Mouse (Mus musculus) urinary bladder, postnatal 25 days (tissue): ENCODE measurements around the gene Nrcam.
"Not testable (repeated sequence)": the region's sequence is repeated elsewhere in the genome, so short reads cannot be mapped to it uniquely, and the experiment has no call there.

Experiments
- DNase-seq: peaks from one replicate; pipeline ENCODE4 v3.0.0; 2022; ENCODE audit warnings: low spot score

Nrcam gene

DNA sequence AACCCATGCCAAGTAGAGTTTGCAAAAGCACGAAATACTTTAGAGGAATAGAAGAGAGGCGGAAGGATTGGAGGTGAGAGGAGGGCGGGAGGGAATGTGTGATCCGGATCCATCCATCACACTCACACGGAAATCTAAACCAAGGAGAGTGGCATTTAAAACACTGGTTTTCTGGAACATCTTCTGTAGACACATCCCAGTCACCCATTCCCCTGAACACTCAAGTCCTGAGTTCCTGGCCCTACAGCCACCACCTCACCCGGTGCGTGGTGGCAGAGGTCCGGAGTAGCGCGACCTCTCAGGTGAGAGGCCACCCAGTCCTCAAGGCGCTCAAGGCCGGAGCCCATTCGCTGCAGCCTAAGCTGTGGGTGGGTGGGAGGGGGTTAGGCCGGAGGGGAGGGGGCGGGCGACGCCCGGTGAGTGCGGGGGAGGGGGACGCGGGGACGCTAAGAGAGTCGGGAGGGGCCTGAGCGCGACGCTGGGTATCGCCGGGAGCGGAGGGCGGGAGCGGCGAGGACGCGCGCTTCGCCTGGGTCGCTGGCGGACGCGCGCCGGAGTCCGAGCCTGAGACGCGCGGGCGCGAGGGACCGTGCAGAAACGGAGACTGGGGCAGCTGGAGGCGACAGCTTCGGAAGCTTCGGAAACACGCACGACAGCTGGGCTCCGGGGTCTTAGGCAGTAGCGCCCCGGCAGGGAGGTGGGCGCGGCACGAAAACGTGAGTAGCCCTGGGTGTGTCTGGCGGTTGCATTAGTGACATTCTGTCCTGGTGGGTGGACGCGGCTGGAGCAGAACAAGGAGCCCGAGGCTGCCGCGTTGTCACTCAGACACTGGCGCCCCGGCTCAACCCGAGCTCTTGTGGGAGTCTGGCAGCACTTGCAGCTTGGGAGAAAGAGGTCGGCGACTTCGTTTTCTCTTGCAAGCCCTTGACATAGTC is at the start of gene Nrcam:
TSS of gene Nrcam (plus strand) at position 505 of the 935 bp plus-strand sequence.
- peak; percentile 4 for DNase-seq

- not testable (repeated sequence) for DNase-seq
These were observed 48.5 kb upstream of the Nrcam start for GRCm38 (mm10) chr12:44280147-44280546.

DNA sequence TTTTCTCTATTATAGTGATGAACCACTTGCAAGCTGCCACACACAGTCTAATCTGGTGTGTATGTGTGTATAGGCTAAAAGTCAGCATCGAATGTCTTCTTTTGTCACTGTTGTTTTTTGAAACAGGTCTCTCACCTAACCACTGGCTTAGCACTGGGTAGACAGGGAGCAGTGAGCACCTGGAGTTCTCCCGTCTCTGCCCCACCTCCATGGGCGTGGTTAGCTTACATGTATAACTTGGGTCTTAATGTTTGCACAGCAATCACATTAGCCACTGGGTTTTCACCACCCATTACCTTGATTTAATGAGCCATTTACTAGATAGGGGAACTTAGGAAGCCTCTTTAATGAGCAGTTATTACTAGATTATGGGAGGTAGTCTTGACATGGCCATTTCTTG is 47.2 kb upstream of the Nrcam start:
- no peak for DNase-seq

GRCm38 (mm10) chr12:44283378-44283777 is 45.3 kb upstream of the Nrcam start:
- no peak for DNase-seq

DNA sequence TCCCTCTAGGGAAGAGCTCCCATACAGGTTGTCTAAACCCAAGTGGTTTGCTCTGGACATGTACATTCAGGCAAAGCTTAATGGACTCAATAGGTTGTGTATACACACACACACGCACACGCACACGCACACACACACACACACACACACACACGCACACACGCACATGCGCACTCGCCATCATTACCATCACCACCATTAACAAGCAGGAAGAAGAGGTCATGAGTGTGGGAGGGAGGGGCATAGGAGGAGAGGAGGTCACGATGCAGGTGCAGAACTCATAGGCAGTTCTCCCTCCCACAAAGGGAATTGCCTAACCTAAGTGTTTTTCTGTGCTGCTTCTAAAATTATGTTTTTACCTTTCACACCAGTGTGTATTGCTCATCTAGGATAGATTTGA is 41.7 kb upstream of the Nrcam start:
- no peak for DNase-seq

DNA sequence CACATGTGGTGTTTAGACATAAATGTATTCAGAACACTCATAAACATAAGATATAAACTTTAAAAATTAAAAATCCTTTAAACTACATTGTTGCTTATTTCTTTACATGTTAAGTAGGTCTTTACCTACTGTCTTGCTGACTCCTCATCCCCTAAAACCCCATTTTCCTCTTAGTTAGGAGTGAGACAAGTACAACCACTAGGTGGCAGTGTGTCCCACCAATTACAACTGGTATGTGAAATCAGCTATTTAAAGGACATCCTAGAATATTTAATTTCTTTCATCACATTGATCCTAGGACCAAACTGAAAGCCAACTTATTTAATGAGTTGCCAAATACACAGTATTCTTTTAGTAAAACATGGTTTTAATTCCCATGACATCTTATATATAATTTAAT is 36.4 kb upstream of the Nrcam start:
- peak; percentile 51 for DNase-seq

- DNase-seq, result no peak
These were observed 27.9 kb upstream of the Nrcam start for GRCm38 (mm10) chr12:44300793-44301192.

GRCm38 (mm10) chr12:44304012-44304411 is 24.7 kb upstream of the Nrcam start:
- no peak for DNase-seq

DNA sequence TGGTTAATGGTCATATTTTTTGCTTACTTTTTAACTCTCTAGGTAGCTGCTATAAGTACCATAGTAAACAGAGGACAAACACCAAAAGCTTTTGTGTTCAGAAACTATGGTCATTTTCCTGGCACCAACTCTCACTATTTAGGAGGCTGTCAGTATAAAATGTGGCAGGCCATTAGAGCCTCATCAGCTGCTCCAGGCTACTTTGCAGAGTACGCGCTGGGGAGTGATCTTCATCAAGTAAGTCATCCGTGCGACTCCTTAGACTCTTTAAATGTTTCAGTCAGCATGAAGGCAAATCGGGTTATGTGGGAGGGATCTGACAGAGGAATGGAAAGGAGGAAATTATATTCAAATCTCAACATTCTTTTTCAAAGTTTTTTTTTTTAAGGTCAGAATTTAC is 23.8 kb upstream of the Nrcam start:
- DNase-seq, result no peak

- DNase-seq, result no peak
These were observed 20.5 kb upstream of the Nrcam start for GRCm38 (mm10) chr12:44308221-44308620.

DNA sequence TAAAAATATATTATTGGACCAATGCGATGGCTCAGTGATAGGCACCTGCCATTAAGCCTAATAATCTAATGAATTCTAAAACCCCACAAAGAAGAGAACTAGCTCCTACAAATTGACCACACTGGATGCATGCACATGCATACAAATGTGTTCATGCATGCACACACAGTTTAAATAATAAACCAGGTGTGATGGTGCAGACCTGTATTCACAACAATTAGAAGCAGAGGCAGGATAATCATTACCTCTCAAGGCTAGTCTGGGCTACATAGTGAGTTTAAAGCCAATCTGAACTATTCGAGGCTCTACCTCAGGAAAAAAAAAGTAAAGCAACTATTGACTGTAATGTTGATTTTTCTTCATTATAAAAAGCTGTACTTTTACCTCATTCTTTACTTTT is 13.5 kb upstream of the Nrcam start:
- no peak for DNase-seq

GRCm38 (mm10) chr12:44325091-44325490 is 3.6 kb upstream of the Nrcam start:
- DNase-seq, result no peak

DNA sequence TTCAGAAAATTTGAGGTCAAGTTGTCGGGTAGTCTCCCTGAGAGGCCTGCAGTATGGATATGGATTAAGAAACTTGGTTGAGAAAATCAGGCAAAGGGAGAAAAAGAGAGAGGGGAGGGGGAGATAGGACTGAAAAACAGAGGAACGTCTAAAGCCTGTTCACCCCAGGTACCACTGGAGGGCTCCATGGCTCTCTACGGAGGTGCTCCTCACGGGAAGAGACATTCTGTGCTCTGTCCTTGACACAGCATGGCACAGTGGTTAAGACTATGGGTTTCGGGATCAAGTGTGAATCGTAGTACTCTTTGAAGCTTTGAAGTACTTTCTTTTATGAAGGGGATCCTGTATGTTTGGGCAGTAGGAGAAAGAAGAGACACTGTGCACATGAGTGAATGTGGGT is 1.2 kb upstream of the Nrcam start:
- DNase-seq, result no peak

DNA sequence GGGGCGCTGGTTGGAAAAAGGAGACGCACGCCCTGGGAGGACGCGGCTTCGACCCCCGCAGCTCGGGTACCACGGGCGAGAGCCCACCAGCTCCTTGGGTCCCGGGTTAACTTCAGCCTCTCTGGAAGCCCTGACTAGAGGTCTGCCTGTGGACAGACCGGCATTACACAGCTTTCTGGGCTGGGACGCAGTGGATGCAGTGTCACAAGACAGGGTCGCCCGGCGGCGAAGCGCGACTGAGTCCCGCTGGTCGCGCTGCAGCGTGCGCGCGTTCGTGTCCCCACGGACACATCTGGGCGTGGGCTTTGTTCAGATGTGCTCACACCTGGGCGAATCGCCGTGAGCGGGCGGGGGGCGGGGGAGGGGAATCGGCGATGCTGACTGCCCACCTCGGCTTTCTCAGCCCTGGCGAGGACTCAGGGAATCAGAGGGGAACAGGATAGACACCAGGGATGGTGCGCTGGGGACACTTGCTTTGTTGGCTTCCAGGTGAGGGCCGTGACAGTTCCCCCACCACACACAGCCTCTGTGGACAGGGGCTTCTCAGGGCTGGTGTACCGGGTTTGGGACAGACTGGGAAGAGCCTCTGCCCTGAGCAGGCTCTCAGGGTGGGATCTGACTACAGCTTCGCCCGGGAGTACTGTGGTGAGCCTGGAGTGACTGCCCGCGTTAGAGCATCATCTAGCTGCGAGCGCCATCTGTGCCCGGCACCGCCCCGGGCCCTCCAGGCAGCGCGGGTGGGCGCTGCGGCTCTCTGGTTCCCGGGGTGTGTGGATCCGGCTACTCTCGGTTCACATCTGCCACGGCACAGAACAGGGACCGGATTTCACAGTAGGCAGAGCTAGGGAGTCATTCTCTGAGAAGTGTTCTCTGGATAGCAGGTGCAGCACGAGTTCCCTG is 881 bp downstream of the Nrcam start:
- DNase-seq, result no peak

DNA sequence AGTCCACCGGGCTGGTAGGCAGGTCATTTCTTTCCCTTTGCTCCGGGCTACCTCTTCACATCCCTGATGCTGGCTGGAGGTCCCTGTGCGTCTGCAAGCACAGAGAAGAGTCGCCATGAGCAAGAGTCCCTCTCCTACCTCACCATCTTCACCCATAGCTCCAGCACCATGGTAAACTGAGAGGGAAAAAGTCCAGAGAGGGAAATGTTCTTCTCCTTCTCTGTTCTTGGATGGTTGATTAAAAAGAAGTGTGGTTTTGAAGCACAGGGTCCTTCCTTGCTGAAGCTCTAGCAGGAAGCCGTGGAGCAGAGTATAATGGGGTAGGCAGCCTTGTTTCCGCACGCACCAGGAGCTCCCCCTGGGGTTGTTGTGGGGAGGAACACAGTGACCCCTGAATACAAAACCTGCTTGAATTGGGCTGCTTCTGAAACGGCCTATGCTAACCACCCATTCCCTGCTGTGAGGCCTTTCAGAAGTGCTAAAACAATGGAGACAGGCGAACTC is 1.6 kb downstream of the Nrcam start:
- no peak for DNase-seq

GRCm38 (mm10) chr12:44337136-44337640 is 8.5 kb downstream of the Nrcam start:
- DNase-seq, result no peak

- DNase-seq, result no peak
These were observed 9.5 kb downstream of the Nrcam start for GRCm38 (mm10) chr12:44338195-44338622.

GRCm38 (mm10) chr12:44344075-44344474 is 15.4 kb downstream of the Nrcam start:
- no peak for DNase-seq

DNA sequence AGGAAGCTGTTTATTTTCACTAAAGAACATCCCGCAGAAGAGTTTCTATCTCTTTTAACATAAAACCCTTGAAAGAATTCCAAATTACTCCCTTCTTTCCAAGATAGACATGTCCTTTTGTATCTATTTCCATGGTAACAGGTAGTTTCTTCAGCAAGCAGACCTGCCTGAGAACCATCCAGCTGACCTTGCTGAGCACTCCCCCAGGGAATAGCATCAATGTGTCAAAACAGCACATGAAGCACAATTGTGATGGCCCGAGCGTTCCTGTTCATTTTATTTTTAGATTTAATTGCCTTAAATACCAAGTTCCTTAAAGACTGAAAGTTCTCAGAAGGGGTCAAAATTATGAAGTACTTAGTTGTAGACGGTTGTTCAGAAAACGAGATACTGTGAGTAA is 16.6 kb downstream of the Nrcam start:
- DNase-seq, result no peak

- DNase-seq, result no peak
These were observed 17.5 kb downstream of the Nrcam start for GRCm38 (mm10) chr12:44346143-44346542.

DNA sequence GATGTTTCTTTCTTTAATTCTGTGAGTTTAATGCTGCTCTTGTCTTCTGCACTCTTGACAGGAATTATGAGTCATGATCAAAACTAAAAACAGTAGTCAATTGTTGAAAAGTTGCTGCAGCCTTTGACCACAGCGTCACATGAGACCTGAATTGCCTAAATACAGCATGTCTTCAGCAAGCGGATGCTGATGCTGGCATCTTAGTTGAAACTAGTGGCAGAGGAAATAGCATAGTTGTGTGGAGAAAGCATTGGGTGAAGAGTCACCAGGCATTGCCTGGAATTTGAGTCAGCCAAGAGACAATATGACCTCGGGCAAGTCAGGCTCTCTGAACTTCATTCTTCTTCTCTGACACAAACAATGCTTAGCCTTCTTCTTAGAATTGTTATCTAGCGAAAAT is 26.4 kb downstream of the Nrcam start:
- no peak for DNase-seq

DNA sequence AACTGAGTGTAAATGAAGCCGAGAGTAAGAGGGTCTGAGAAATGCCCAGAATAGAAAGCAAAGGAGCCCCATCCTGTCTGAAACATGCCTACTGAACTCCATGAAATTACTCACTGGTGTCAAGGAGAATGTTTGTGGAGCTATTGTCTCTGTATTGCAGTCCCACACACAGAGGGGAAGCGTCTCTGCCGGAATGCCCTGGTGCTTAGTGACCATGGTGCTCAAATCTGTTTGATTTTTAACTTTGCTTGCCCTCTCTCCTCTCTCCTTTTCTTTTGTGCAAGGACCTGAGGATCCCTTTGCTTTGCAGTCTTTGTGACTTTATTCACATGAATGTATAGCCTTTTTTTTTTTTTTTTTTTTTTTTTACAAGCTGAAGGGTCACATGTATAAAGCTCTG is 28.8 kb downstream of the Nrcam start:
- no peak for DNase-seq
